24 mouse cellular contexts compared by ENCODE assay signal in the genomic region with DNA sequence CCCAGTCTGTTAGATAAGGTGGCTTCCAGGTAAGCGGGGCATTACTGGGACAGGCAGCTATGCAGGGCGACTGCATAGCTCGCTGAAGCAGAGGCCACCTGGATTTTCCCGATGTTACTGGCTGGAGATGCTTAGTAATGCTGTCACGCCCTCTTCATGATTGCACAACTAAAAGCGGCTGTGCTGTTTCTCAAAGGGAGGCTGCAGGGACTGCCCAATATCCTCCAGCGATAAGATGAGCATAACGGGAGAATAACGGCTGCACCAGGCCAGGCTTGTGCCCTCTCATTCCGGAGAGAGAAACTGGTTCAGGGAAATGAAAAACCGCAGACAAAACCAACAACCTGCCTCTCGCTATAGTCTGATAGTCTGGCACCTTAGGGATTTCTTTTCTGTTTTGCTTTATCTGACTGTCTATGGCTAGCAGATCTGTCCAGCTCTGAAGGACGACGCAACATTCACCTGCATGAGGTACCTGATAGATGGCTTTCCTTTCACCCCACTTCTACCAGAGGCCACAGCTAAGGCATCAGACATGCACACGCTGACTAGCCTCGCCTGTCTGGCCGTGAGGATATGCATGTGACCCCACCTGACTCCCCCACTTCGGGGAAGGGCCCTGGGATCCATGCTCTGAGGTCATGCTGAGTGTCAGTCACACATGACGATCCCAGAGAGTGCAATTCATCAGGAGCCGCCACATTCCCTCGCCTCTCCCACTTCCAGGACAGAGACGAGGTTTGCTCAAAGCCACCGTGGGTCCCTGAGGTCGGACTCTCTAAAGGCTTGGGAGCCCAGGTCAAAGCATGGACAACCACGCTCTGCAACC.
DNase-seq lines count a peak whose midpoint lies in the region; ATAC-seq and TF ChIP-seq lines count a peak whose summit lies in the region.
"Had no signal": no experiment of that assay in that cellular context is flagged by ENCODE, and none has a peak within 500 bp of the region (broad histone marks: within the 10 kb centered on the region; RNA-seq: fewer than 3 reads in every experiment).

No protein-coding gene starts in this region.

- H3K9ac ChIP-seq in midbrain, embryonic 11.5 days (ENCODE audit: low read length) = no peak overlapping the region
- no peak overlapping the region for H3K9ac ChIP-seq in midbrain, postnatal 0 days (replicated peaks; ENCODE audit: low read length, poor library complexity, severe bottlenecking)
- H3K9ac ChIP-seq: heart, embryonic 15.5 days; hindbrain, embryonic 15.5 days; neural tube, embryonic 12.5 days had no signal

- H3K4me1 ChIP-seq in midbrain, embryonic 11.5 days (ENCODE audit: control insufficient read depth, insufficient read depth, low read length) = no peaks in the 10 kb centered on the region
- H3K4me1 ChIP-seq in midbrain, postnatal 0 days (ENCODE audit: insufficient read depth, low read length) = no peaks in the 10 kb centered on the region
- H3K4me1 ChIP-seq in G1E (ENCODE audit: insufficient read depth, low read depth, low read length) = peaks cover 73% of the 10 kb centered on the region

- H3K4me3 ChIP-seq in midbrain, embryonic 11.5 days (ENCODE audit: low read depth, low read length) = no peak overlapping the region
- H3K4me3 ChIP-seq in midbrain, postnatal 0 days (ENCODE audit: low read depth, low read length) = no peak overlapping the region
- peak overlapping the region; percentile 66; the same call in 1 of the 2 replicates for H3K4me3 ChIP-seq in G1E (ENCODE audit: low read depth, low read length)
- H3K4me3 ChIP-seq: embryonic facial prominence, embryonic 10.5 days; forebrain, embryonic 10.5 days; heart, embryonic 15.5 days; hindbrain, embryonic 15.5 days; megakaryocyte, embryonic 14.5 days; neural tube, embryonic 12.5 days had no signal

- TF ChIP-seq CTCF in midbrain, postnatal 0 days (IDR thresholded peaks at IDR 0.05) = no peak
- no peak for TF ChIP-seq CTCF in G1E (IDR thresholded peaks at IDR 0.05; ENCODE audit: low read depth, low read length)

- H3K4me2 ChIP-seq in midbrain, embryonic 11.5 days = no peak overlapping the region
- H3K4me2 ChIP-seq in midbrain, postnatal 0 days (ENCODE audit: low read depth, low read length, poor library complexity, severe bottlenecking) = no peak overlapping the region
- H3K4me2 ChIP-seq: heart, embryonic 15.5 days; hindbrain, embryonic 15.5 days; neural tube, embryonic 12.5 days had no signal

- no peaks in the 10 kb centered on the region for H3K9me3 ChIP-seq in midbrain, embryonic 11.5 days (ENCODE audit: control insufficient read depth, low read length)
- no peaks in the 10 kb centered on the region for H3K9me3 ChIP-seq in midbrain, postnatal 0 days (ENCODE audit: low read length)
- no peaks in the 10 kb centered on the region for H3K9me3 ChIP-seq in G1E (replicated peaks)
- H3K9me3 ChIP-seq: embryonic facial prominence, embryonic 10.5 days; forebrain, embryonic 10.5 days; heart, embryonic 15.5 days; hindbrain, embryonic 15.5 days; megakaryocyte, embryonic 14.5 days; neural tube, embryonic 12.5 days had no signal

- DNase-seq in midbrain, embryonic 11.5 days (ENCODE audit: low spot score, missing footprints) = peak; percentile 26
- DNase-seq in midbrain, postnatal 0 days (ENCODE audit: low spot score) = no peak
- DNase-seq in G1E (ENCODE audit: low spot score) = peak; percentile 71
- DNase-seq in ZHBTc4 (ENCODE audit: low read depth, low spot score) = peak; percentile 65
- DNase-seq in right cerebral cortex, postnatal 10 days (ENCODE audit: low spot score in 2 of 2) = no peak
- no peak for DNase-seq in embryo, embryonic 10.5 days (ENCODE audit: low spot score)
- DNase-seq: adrenal gland, postnatal 14 days; cerebellum, adult 9-10 months; gastrocnemius, postnatal 36 days; kidney, postnatal 4 days; lung, adult 18-20 months; lung, postnatal 10 days; midbrain, embryonic 14.5 days; thymus, adult 18-20 months; thymus, postnatal 36 days had no signal

- H3K27ac ChIP-seq in midbrain, embryonic 11.5 days (ENCODE audit: low read depth, low read length) = no peak overlapping the region
- no peak overlapping the region for H3K27ac ChIP-seq in midbrain, postnatal 0 days (ENCODE audit: low read depth, low read length)
- H3K27ac ChIP-seq: embryonic facial prominence, embryonic 10.5 days; forebrain, embryonic 10.5 days; heart, embryonic 15.5 days; hindbrain, embryonic 15.5 days; neural tube, embryonic 12.5 days had no signal

- 88% methylated on average over 25 of the region's 25 CpGs for WGBS in midbrain, embryonic 11.5 days
- WGBS in midbrain, postnatal 0 days = 85% methylated on average over 25 of the region's 25 CpGs

- no peaks in the 10 kb centered on the region for H3K27me3 ChIP-seq in midbrain, embryonic 11.5 days (ENCODE audit: control insufficient read depth, insufficient read depth, low read length)
- H3K27me3 ChIP-seq in midbrain, postnatal 0 days (ENCODE audit: insufficient read depth, low read length) = no peaks in the 10 kb centered on the region
- no peaks in the 10 kb centered on the region for H3K27me3 ChIP-seq in G1E (ENCODE audit: insufficient read depth, low read length)
- H3K27me3 ChIP-seq: heart, embryonic 15.5 days; hindbrain, embryonic 15.5 days; megakaryocyte, embryonic 14.5 days; neural tube, embryonic 12.5 days had no signal

- H3K36me3 ChIP-seq in midbrain, embryonic 11.5 days (ENCODE audit: control insufficient read depth, insufficient read depth, low read length) = no peaks in the 10 kb centered on the region
- H3K36me3 ChIP-seq in midbrain, postnatal 0 days (ENCODE audit: insufficient read depth, low read length) = no peaks in the 10 kb centered on the region
- H3K36me3 ChIP-seq in G1E (replicated peaks) = peaks cover 60% of the 10 kb centered on the region
- H3K36me3 ChIP-seq: embryonic facial prominence, embryonic 10.5 days; forebrain, embryonic 10.5 days; heart, embryonic 15.5 days; hindbrain, embryonic 15.5 days; neural tube, embryonic 12.5 days had no signal

- ATAC-seq in midbrain, embryonic 11.5 days (ENCODE audit: low FRiP score) = no peak
- no peak for ATAC-seq in midbrain, postnatal 0 days (ENCODE audit: low FRiP score)
- peak; percentile 71 for ATAC-seq in G1E (ENCODE audit: extremely low read depth, insufficient number of reproducible peaks, low FRiP score, poor library complexity, severe bottlenecking)
- peak; percentile 72 for ATAC-seq in megakaryocyte, adult 5-6 weeks (ENCODE audit: poor library complexity, severe bottlenecking)
- ATAC-seq in erythroid progenitor cell, adult 5-6 weeks (replicated peaks; ENCODE audit: low FRiP score, poor library complexity, severe bottlenecking) = no peak
- ATAC-seq: CD4-positive, CD25-positive, alpha-beta regulatory T cell, adult 4 months had no signal

Comparison
In these comparisons a context has a peak if more than half of its experiments do, and no peak if none do; other contexts are left out.
1. DNase-seq: peak in midbrain, embryonic 11.5 days (single experiment), G1E (single experiment) and ZHBTc4 (single experiment); none in midbrain, postnatal 0 days (single experiment), right cerebral cortex, postnatal 10 days (0 of 2) and embryo, embryonic 10.5 days (single experiment).
2. ATAC-seq: peak in G1E (single experiment) and megakaryocyte, adult 5-6 weeks (single experiment); none in midbrain, embryonic 11.5 days (single experiment), midbrain, postnatal 0 days (single experiment) and erythroid progenitor cell, adult 5-6 weeks (single experiment).